Mouse (Mus musculus): Measurements from ENCODE around the gene Tent2. TPM values are rescaled to one million over a fixed set of nuclear protein-coding genes. Genes with fewer than 3 reads are reported as not detected.

Tent2 gene
- total RNA-seq, 2 experiments from 2014 or later = 21.4 to 23.7 TPM

- peak; percentile 58 to 68 for DNase-seq (ENCODE audit: extremely low spot score in 1 of 2, low spot score in 1 of 2)
Observed at GRCm38 (mm10) chr13:93144336-93145167, 47.6 kb downstream of the Tent2 start, which contains the start of gene Cmya5. Gene Cmya5 (minus strand): TSS chr13:93144724.

- no peak for DNase-seq (ENCODE audit: extremely low spot score in 1 of 2, low spot score in 1 of 2)
Observed at GRCm38 (mm10) chr13:93143819-93144283, 48.3 kb downstream of the Tent2 start.

- no peak for DNase-seq (ENCODE audit: extremely low spot score in 1 of 2, low spot score in 1 of 2)
Observed at GRCm38 (mm10) chr13:93141184-93141583, 51.0 kb downstream of the Tent2 start.

- DNase-seq (ENCODE audit: extremely low spot score in 1 of 2, low spot score in 1 of 2) = no peak
Observed at GRCm38 (mm10) chr13:93138059-93138458, 54.1 kb downstream of the Tent2 start.

- DNase-seq (ENCODE audit: extremely low spot score in 1 of 2, low spot score in 1 of 2) = no peak
Observed at GRCm38 (mm10) chr13:93137098-93137497, 55.1 kb downstream of the Tent2 start.

- no peak for DNase-seq (ENCODE audit: extremely low spot score in 1 of 2, low spot score in 1 of 2)
Observed at GRCm38 (mm10) chr13:93136251-93136650, 55.9 kb downstream of the Tent2 start.

GRCm38 (mm10) chr13:93135501-93135900 is 56.7 kb downstream of the Tent2 start:
- no peak for DNase-seq (ENCODE audit: extremely low spot score in 1 of 2, low spot score in 1 of 2)

GRCm38 (mm10) chr13:93130674-93131073 is 61.5 kb downstream of the Tent2 start:
- DNase-seq (ENCODE audit: extremely low spot score in 1 of 2, low spot score in 1 of 2) = no peak

- DNase-seq (ENCODE audit: extremely low spot score in 1 of 2, low spot score in 1 of 2) = no peak
Observed at GRCm38 (mm10) chr13:93128961-93129360, 63.2 kb downstream of the Tent2 start.

- no peak for DNase-seq (ENCODE audit: extremely low spot score in 1 of 2, low spot score in 1 of 2)
Observed at GRCm38 (mm10) chr13:93128111-93128860, 63.9 kb downstream of the Tent2 start.

- DNase-seq (ENCODE audit: extremely low spot score in 1 of 2, low spot score in 1 of 2) = no peak
Observed at GRCm38 (mm10) chr13:93122321-93122720, 69.9 kb downstream of the Tent2 start.

GRCm38 (mm10) chr13:93117241-93117640 is 74.9 kb downstream of the Tent2 start:
- DNase-seq (ENCODE audit: extremely low spot score in 1 of 2, low spot score in 1 of 2) = no peak

GRCm38 (mm10) chr13:93102340-93103090 is 89.7 kb downstream of the Tent2 start:
- no peak for DNase-seq (ENCODE audit: extremely low spot score in 1 of 2, low spot score in 1 of 2)

GRCm38 (mm10) chr13:93098596-93098995 is 93.6 kb downstream of the Tent2 start:
- no peak for DNase-seq (ENCODE audit: extremely low spot score in 1 of 2, low spot score in 1 of 2)

GRCm38 (mm10) chr13:93096643-93097042 is 95.5 kb downstream of the Tent2 start:
- DNase-seq (ENCODE audit: extremely low spot score in 1 of 2, low spot score in 1 of 2) = no peak

Other genes starting within 250 kb of the Tent2 start
- 1 to 10 TPM; 2.8 to 3.1 TPM for gene Cmya5, start 47.7 kb downstream of the Tent2 start, total RNA-seq (2021)
- gene Homer1, start 107.2 kb upstream of the Tent2 start, total RNA-seq (2021) = 100 to 1,000 TPM; 177 to 187 TPM

Data from layer of hippocampus, postnatal 25 days (tissue).